Mouse (Mus musculus) layer of hippocampus, adult 2 months (tissue): ENCODE data around the gene Oas2. TPM values are rescaled to one million over a fixed set of nuclear protein-coding genes. Genes with fewer than 3 reads are reported as not detected.

ENCODE experiments used
- DNase-seq, 2 experiments: peaks; one replicate each; pipeline ENCODE4 v3.0.0; 2022; ENCODE audit warnings: low spot score in 2 of 2
- H3K27ac ChIP-seq: fragments of 200-600 bp; 2 replicates; pipeline ENCODE4 v1.8.1; 2022
- H3K4me3 ChIP-seq: fragments of 200-600 bp; 2 replicates; pipeline ENCODE4 v1.8.1; 2022; ENCODE audit warnings: mild to moderate bottlenecking
- CTCF ChIP-seq: fragments of 200-600 bp; conservative IDR thresholded peaks from 2 replicates; pipeline ENCODE4 v1.8.1; 2022; ENCODE audit warnings: antibody characterized with exemption, mild to moderate bottlenecking, moderate library complexity
- total RNA-seq, 2 experiments: library from RNA; stranded (reverse); gene quantifications; 2 replicates each; pipeline ENCODE4 v1.2.3; 2021

The Oas2 gene
- total RNA-seq, 2 experiments from 2014 or later: not detected

GRCm38 (mm10) chr5:120765010-120765409 is 15.4 kb upstream of the Oas2 start:
- no peak for DNase-seq
- Histone ChIP-seq H3K27ac (no peak overlapping the region), H3K4me3 (no peak overlapping the region)
- TF ChIP-seq CTCF: peak; percentile 28

- no peak for TF ChIP-seq CTCF
- Histone ChIP-seq H3K27ac (no peak overlapping the region), H3K4me3 (no peak overlapping the region)
- DNase-seq: no peak
Observed at GRCm38 (mm10) chr5:120761901-120762300, 12.2 kb upstream of the Oas2 start.

- no peak for TF ChIP-seq CTCF
- DNase-seq: no peak
- no peak overlapping the region for H3K27ac ChIP-seq
- no peak overlapping the region for H3K4me3 ChIP-seq
Observed at GRCm38 (mm10) chr5:120754215-120754614, 4.6 kb upstream of the Oas2 start.

GRCm38 (mm10) chr5:120752786-120753185 is 3.1 kb upstream of the Oas2 start:
- DNase-seq: no peak
- H3K27ac ChIP-seq: no peak overlapping the region
- TF ChIP-seq CTCF: no peak
- no peak overlapping the region for H3K4me3 ChIP-seq

GRCm38 (mm10) chr5:120751206-120751605 is 1.6 kb upstream of the Oas2 start:
- no peak for DNase-seq
- H3K4me3 ChIP-seq: no peak overlapping the region
- no peak overlapping the region for H3K27ac ChIP-seq
- TF ChIP-seq CTCF: no peak

- peak; percentile 98 for TF ChIP-seq CTCF
- peak; percentile 51 to 75 for DNase-seq
- H3K4me3 ChIP-seq: no peak overlapping the region
- no peak overlapping the region for H3K27ac ChIP-seq
Observed at GRCm38 (mm10) chr5:120746451-120746850, 3.2 kb downstream of the Oas2 start.

GRCm38 (mm10) chr5:120742125-120742524 is 7.5 kb downstream of the Oas2 start:
- peak; percentile 78 for TF ChIP-seq CTCF
- no peak overlapping the region for H3K4me3 ChIP-seq
- peak in 1 of 2 experiments; percentile 26 for DNase-seq
- H3K27ac ChIP-seq: no peak overlapping the region

GRCm38 (mm10) chr5:120734380-120734990 is 15.2 kb downstream of the Oas2 start:
- no peak for DNase-seq
- no peak for TF ChIP-seq CTCF
- H3K4me3 ChIP-seq: no peak overlapping the region
- H3K27ac ChIP-seq: no peak overlapping the region

GRCm38 (mm10) chr5:120733696-120734095 is 16.0 kb downstream of the Oas2 start:
- no peak overlapping the region for H3K4me3 ChIP-seq
- no peak overlapping the region for H3K27ac ChIP-seq
- no peak for TF ChIP-seq CTCF
- DNase-seq: no peak

GRCm38 (mm10) chr5:120732740-120733139 is 16.9 kb downstream of the Oas2 start:
- Histone ChIP-seq H3K27ac (no peak overlapping the region), H3K4me3 (no peak overlapping the region)
- no peak for TF ChIP-seq CTCF
- DNase-seq: no peak

- H3K27ac ChIP-seq: no peak overlapping the region
- TF ChIP-seq CTCF: no peak
- peak; percentile 44 to 68 for DNase-seq
- no peak overlapping the region for H3K4me3 ChIP-seq
Observed at GRCm38 (mm10) chr5:120729319-120729718, 20.3 kb downstream of the Oas2 start.

- no peak for DNase-seq
- TF ChIP-seq CTCF: no peak
- H3K27ac ChIP-seq: no peak overlapping the region
Observed at GRCm38 (mm10) chr5:120725811-120726455, 23.7 kb downstream of the Oas2 start.

GRCm38 (mm10) chr5:120721005-120721404 is 28.6 kb downstream of the Oas2 start:
- no peak overlapping the region for H3K27ac ChIP-seq
- no peak for DNase-seq
- no peak for TF ChIP-seq CTCF
- H3K4me3 ChIP-seq: no peak overlapping the region

More at GRCm38 (mm10) chr5:120725811-120726455, 23.7 kb downstream of the Oas2 start:
- no peak overlapping the region for H3K4me3 ChIP-seq
